Mouse (Mus musculus) ZHBTc4 (cell line): ENCODE results near the gene Pttg1ip.

Experiments
- DNase-seq: peaks from one replicate; pipeline ENCODE4 v3.0.0-alpha.2; 2011; ENCODE audit warnings: low read depth, low spot score

Gene Pttg1ip

GRCm38 (mm10) chr10:77569481-77569880 lies 12.0 kb upstream of the Pttg1ip start:
- DNase-seq, result no peak

DNA sequence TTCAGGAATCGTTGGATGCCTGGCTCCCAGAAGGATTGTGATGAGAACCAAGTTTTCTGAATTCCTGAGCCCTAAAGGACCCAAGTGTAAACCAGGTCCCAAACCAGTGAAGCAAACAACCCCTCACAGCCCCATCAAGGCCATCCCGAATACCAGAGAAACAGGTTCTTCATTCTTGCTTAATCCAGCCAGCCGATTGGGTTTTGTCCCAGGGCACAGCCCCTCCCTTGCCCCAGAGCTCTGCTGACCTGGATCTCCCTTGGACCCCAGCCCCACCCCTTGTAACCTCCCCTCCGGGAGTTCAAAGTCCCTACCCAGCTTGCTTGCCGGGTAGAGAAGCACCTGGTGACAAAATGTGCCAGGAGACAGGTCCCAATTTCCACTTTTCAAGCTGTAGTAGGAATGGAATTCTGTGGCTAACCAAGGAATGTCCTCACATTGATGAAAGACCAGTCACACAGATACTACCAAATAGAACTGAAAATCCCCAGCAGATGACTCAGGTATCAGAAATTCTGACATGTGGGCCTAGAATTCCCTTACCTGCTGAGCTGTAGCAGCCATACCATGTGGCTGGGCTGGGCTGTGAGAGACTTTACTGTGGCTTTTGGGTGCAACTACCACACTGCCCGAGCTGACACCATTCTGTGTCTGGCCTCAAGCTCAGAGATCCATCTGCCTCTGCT lies 11.4 kb upstream of the Pttg1ip start:
- DNase-seq, result no peak

DNA sequence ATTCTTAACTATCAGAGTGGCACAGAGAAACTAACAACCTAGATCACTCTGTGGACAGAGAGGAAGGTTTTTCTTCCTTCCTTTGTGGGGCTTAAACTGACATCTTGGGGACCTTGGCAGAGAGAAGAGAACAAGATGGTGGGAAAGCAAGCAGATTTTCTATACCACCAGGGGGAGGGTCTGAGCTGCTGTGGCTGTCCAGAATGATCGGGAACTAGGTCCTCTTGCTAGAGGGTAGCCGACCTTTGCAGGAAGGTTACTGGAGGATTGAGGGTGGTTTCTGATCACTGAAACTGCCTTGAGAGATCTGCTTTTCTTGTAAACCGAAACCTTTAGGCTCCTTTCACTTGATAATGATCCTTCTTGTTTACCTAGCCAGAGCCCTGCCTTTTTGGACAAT lies 9.3 kb upstream of the Pttg1ip start:
- peak; percentile 88 for DNase-seq

DNA sequence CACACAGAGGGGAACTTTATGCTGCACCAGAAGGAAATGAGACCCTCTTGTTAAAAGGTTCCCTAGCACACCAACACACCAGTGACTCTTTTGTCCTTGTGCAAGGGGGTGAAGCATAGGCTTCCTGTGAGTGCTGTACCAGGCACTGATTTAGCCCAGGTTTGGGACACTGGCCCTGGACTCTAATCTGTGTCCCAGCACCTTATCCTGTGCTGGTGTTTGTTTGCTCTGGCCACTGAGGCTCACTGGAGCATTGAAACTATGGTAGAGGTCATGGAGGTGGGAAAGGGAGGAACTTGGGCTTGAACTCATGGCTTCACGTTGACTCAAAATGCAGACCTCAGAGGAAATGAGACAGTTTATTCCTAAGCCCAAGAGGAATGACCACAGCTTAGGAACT lies 8.4 kb upstream of the Pttg1ip start:
- no peak for DNase-seq

- DNase-seq, result peak; percentile 53
Measured at GRCm38 (mm10) chr10:77580027-77580920, 1.2 kb upstream of the Pttg1ip start.

- no peak for DNase-seq
Measured at GRCm38 (mm10) chr10:77581023-77581407, 505 bp upstream of the Pttg1ip start.

DNA sequence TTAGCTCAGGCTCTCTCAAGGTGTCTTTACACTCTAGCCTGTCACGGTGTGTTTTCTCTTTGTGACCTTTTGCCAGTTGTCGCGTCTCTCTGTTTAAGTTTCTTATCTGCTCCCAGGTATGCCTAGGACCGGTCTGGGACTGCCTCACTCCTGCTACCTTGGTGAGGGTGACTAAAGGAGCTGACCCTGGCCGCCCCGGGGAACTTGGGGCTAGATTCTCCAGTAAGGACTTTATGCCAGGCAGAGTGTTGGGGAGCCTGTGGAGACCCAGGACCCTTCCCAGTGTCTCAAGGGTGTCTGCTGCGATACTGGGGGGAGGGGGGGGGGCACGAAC lies 732 bp downstream of the Pttg1ip start:
- DNase-seq, result no peak

- DNase-seq, result no peak
Measured at GRCm38 (mm10) chr10:77583795-77584422, 2.4 kb downstream of the Pttg1ip start.

GRCm38 (mm10) chr10:77586637-77587036 lies 5.1 kb downstream of the Pttg1ip start:
- no peak for DNase-seq

DNA sequence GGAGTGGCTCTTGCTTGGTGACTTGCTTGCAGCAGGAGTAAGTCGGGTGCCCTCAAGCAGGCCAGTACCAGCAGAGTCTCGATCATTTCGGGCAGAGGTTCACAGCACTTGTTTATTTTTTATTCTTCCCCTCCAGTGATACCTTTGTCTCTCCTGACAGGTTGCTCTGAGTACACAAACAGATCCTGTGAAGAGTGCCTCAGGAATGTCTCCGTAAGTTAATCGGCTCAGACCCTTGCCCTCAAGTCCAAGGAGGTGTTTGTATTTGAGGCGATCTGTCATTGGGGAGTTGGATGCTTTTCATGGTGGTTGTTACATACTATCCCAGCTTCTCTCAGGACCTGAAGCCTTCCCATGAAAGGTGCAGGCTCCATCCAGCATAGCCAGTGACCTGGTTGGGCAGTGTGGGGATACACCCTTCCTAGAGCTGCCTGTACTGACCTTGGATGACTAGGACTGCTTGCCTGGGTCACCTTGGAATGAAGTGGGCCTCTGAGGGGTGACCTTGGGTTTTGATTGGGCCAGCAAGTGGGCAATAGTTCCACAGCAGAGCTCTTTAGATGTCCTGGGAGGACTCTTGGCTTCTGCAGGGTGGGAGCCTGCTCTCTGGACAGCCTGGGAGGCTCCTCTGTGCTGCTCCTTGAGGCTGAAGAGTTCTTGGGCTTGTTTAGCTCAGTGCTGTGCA lies 5.7 kb downstream of the Pttg1ip start:
- no peak for DNase-seq

DNA sequence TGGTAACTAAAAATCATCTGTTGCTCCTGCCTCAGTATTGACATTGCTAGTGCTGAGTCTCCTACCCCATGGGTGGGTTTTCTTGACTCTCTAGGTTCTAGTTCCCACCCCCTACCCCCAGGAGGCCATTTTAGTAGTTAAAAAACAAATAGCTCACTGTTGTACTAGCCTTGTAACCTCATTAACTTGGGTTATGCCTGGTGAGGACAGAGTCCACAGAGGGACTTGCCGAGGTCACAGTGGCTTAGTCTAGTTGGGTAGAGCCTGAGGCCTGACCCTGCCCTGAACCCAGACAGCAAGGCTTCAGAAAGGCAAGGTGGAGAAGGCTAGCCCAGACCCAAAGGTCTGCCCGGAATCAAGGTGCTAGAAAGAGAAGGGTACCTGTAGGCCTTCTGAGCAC lies 6.5 kb downstream of the Pttg1ip start:
- no peak for DNase-seq

DNA sequence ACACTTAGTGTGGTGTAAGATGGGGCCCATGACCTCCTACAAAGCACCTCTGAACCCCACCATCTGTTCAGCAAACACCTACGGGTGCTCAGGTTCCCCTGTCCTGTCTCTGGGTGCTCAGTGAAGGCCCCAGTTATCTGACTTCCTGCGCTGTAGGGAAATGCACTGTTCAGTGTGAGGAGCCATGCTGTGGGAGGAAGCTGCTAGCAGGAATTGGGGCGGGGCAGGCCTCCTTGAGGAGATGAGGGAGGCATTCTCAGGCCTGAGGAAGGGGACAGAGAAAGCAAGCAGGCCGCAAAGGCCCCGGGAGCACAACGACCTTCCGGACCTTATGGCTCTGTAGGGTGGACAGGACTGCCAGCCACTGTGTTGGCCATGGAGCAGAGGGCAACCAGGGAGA lies 7.6 kb downstream of the Pttg1ip start:
- peak; percentile 52 for DNase-seq

DNA sequence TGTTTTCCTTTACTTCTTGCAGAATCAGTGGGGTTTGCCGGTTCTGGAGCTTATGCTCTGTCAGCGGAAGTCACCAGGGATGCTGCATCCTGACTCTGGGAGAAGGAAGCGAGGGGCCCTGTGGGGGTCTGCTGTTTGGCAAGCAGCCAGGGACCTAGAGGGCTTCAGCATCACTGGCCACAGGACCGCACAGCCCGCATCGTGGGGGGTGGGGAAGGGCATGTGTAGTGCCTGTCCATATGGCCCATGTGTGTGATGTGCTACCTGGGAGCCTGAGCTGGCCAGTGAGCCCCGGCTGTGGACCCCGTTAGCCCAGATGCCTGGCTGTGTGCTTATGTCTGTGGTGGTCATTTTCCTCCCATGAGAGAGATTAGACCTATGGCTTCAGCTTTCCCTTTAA lies 8.2 kb downstream of the Pttg1ip start:
- DNase-seq, result no peak

GRCm38 (mm10) chr10:77590812-77591211 lies 9.3 kb downstream of the Pttg1ip start:
- peak; percentile 95 for DNase-seq

DNA sequence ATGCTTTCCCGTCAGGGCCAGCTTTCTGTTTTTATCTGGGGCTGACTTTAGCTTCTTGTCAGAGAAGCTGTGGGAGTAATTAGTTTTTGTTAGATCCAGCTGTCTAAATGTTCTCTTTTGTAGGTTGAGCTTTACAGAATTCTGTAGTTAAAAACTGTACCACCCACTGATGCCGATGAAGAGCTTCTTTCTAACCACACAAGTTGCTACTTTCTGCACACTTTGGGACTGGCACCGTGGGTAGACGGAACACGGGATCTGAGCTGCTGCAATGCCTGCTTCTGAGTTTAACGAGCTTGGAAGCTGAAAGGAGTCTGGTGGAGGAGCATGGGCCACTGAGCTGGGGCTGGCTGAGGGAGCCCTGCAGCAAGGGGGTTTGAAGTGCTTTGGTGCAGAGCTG lies 10.0 kb downstream of the Pttg1ip start:
- no peak for DNase-seq

DNA sequence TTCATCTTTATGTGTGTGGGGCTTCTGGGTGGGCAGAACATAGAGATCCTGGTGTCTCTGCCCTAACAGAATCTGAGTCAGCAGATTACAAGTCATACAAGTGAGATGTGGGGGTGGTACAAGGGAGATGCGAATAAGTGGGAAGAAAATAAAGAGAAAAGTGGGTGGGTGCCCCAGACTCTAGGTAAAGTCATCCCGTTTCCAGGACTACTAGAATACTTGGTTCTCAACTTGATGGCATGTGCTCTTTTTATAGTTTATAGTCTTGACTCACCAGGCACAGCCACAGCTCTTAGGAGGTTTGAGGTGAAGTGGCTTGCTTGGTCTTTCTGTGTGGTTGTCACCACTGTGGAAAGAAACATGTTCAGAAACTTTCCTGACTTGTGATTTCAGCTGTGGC lies 14.5 kb downstream of the Pttg1ip start:
- DNase-seq, result no peak

- DNase-seq, result peak; percentile 85
Measured at GRCm38 (mm10) chr10:77603021-77603420, 21.5 kb downstream of the Pttg1ip start.

DNA sequence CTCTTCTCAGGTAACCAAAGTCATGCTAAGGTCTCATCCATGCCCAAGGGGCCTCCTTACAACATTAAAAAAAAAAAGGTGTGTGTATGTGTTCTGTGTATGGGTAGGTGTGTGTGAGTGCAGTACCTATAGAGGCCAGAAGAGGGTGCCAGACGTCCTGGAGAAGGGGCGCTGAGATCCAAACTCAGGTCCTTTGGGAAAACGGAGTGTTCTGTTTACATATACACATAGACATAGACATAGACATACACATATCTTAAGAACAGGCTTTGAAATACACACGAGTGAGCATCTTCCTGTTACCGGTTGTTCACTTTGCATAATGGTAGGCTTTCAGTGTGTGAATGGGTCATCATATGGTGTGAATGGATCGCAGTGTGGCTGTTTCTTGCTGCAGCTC lies 22.6 kb downstream of the Pttg1ip start:
- peak; percentile 84 for DNase-seq

DNA sequence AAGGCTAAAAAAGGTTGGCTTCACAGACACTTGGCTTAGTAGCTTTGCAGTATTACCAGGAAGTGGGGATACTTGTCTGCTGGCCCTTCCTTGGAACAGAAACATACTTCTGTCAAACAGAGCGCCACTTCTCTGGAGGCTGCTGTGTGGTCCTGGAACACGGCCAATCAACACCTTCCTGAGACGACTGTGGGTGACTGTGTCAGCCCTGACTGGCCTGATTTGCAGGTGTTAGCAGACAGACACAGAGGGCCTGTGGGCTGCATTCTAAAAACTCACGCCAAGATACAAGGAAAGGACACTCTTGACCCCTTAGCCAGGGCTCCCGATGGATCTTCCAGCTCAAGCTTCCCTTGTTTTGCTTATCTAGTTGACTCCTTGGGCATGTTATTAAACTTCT lies 23.4 kb downstream of the Pttg1ip start:
- DNase-seq, result no peak

DNA sequence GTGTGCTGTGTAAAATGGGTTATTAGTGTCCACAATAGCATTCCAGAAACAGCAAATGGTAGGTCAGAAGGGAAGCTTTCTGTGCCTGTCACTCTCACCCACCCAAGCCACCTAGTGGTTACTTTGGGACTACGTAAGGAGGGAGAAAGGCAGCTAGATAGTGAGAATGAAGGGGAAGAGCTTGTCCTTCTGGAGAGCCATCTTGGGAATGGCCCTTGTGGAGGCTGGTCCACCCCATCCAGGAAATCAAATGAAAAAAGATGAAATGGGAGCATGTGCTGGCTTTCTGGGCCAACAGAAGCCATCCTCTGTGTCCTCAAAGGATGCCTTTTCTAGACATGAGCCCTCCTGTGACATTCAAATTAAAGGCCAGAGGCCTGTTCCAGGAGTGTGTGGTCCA lies 23.8 kb downstream of the Pttg1ip start:
- peak; percentile 87 for DNase-seq

- peak; percentile 96 for DNase-seq
Measured at GRCm38 (mm10) chr10:77605908-77606826, 24.6 kb downstream of the Pttg1ip start, which contains the start of the genes Sumo3 and Gm49325. Sumo3 (plus strand) TSS chr10:77606097. Gm49325 (plus strand) TSS chr10:77606197.
